Mouse (Mus musculus) lung, adult 2 months (tissue): ENCODE data around the gene Hist1h2bl.

ENCODE experiments used
- CTCF ChIP-seq: fragments of 200-500 bp; IDR thresholded peaks from 2 replicates; pipeline ENCODE4 v1.5.1; 2011; ENCODE audit warnings: mild to moderate bottlenecking, low read length, control low read depth; ENCODE audit not compliant: insufficient read depth
- POLR2A ChIP-seq: fragments of 200-500 bp; IDR thresholded peaks from 2 replicates; pipeline ENCODE4 v1.6.1; 2011; ENCODE audit warnings: low read depth, mild to moderate bottlenecking, control low read depth, low read length, borderline replicate concordance; ENCODE audit errors: extremely low read depth

DNA sequence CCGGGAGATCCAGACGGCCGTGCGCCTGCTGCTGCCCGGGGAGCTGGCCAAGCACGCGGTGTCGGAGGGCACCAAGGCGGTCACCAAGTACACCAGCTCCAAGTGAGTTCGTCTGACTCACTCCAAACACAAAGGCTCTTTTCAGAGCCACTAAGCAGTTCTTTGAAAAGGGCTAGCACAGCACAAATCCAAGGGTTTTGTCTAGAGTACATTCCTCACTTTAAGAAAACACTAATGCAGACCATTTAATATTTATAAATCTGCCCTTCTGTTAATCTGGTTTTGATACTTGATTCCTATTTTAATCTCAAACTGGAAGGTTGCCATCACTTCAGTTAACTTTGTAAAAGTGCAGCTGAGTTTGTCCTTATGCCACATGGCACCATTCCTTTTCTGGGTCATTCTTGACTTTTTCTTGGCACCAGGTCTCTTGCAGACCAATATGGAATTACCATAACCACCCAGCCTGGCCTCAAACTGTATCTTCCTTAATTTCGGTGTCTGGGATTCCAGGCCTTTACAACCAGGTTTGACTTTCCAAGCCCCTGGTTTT, 6.5 kb upstream of the Hist1h2bl start:
- TF ChIP-seq POLR2A (no peak), CTCF (no peak)
